Mouse (Mus musculus): ENCODE data around the gene Fdxacb1. TPM values are rescaled to one million over a fixed set of nuclear protein-coding genes. Genes with fewer than 3 reads are reported as not detected.
A peak's percentile ranks its signal among the peaks of the same experiment; 100 is the strongest.

Fdxacb1 gene
- total RNA-seq, 2 experiments from 2014 or later: 5.4 to 6.2 TPM

DNA sequence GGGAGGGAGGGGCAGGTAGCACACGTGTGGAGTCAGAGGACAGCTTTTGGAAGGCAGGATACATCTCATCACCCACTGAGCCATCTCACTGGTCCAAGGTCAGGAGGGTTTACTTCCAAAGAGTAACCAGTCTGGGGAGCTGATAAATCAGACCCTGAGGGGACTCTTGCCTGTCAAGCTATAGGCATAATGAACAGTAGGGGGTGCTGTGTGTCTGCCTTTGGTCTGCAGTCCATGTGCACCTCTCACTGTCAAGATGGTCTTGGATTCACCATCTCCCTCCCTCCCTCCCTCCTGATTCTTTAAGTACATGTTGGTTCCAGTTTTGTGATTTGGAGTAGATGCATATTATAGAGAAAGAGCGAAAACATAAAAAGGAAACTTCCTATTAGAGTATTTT is 32.9 kb downstream of the Fdxacb1 start:
- peak in 1 of 2 experiments; percentile 53 for DNase-seq (ENCODE audit: low spot score in 2 of 2)

DNA sequence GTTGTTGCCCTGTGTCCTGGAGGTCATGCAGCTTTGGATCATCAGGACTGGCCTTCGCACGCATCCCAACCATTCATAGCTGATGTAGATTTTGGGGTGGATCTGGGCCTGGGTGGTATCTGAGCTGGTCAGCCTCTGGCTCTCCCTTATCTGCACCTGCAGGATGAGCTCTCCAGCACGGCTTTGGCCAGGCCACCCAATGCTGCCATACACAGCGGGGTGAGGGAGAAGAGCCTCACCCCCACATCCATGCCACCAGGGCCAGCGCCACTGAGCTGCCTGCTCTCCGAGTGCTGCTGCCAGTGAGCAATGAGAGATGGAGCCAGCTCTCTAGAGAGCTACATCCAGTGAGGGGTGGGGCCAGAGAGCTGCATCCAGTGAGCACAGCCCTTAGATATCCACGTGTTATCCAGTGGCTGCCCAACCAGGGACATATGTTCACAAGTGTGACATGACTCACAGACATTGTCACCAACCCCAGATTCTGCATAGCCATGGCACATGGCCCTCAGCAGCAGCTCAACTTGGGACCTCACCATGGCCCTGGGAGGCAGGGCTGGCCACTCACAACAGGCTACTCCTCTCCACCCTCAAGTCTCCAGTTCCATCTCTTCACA is 35.1 kb downstream of the Fdxacb1 start:
- DNase-seq (ENCODE audit: low spot score in 2 of 2): no peak

DNA sequence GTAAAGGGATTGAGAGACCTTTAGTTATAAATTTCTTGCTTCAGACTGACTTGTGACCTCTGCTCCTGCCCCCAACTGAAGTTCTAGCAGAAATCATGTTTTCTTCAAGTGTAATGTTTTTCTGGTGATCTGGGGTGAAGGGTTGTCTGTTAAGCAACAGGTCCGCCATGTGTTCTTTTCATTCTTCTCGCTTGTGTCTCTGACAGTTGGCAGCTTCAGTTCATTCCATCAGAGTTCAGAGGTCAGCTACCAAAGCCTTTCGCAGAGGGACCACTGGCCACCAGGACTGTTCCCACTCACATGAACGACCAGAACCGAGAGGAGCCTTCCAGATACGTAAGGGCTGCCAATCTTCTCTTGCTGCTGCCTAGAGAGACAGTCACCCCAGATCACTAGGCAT is 40.4 kb downstream of the Fdxacb1 start:
- no peak for DNase-seq (ENCODE audit: low spot score in 2 of 2)

DNA sequence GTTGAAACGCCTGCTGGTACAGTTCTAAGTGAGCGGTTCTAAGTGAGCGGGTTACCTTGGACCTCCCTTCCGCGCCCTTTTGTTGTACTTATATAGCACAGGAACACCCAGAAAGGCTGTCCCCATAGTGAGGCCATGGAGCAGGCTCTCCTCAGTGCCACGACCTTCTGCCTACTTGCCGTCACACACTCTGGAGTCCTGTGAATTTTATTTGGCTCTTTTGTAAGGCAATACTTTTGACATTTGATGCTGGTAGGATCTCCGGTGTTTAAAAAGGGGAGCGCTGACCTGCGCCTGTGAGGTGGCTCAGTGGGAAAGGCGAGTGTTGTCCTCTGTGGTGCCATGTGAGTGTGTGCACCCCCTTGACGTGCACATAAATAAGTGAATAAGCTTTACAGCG is 41.1 kb downstream of the Fdxacb1 start:
- no peak for DNase-seq (ENCODE audit: low spot score in 2 of 2)

DNA sequence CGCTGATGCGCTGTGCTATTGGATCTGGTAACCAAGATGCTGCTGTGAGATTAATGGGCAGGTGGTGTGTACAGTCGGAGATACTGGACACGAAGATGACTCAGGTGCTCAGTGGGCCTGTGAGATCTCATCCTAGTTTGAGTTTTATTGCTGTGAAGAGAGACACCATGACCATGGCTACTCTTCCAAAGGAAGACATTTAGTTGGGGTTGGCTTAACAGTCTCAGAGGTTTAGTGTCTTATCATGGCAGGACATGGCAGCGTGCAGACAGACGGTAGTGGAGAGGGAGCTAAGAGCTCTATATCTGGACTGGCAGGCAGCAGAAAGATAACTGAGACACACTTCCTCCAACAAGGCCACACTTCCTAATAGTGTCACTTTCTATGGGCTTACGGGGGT is 43.2 kb downstream of the Fdxacb1 start:
- DNase-seq (ENCODE audit: low spot score in 2 of 2): no peak

DNA sequence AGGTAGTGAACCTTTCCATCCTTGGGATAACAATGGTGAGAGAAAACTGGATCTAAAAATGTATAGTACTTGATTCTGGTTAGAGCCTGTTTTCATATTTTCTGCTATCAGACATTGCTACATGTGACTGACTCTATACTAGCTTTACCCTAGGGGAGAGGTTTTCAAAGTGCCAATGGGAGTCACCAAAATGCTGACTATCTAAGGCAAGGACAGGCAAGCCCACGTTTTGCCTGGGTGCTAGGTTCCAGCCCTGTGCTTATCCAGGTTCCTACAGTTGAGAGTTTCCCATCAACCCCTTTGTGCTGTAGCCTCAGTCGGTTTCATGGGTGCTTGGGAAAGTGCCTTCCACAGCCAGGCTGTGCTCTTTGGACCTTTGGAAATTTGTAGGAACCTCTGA is 43.7 kb downstream of the Fdxacb1 start:
- no peak for DNase-seq (ENCODE audit: low spot score in 2 of 2)

DNA sequence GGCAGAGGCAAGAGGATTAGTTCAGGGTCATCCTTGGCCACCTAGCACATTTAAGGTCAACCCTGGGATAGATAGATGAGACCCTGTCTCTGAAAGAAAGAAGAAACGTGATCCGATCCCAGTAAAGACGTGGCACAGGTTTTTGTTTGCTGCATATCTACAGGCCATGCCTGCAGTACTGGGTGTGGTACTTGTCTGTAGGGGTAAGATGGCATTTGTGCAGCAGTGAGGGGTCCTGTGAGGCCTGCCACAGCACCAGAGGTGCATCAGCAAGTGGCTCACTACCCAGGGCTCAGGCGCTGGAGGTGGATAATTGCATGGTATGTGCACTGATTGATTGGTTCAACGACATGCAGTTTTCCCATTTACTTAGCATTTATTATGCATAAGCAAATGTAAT is 45.8 kb downstream of the Fdxacb1 start:
- DNase-seq (ENCODE audit: low spot score in 2 of 2): no peak

DNA sequence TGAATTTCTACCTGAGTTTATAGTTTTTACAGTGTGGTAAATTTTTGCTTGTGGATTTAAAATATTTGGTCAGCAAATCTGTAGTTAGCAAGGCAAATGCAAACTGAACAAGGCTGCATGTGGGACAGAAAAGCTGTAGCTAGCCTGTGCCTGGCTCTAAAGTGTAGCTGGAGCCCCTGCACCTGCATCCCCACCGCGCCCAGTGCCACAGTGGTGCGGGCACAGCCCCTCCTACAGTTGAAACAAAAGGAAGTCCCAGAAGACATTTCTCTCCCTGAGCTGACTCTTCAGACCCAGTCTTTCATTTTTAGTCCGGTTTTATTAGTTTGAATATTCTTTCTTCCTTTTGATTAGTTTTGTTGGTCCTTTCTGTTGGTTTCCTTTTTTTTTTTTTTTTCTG is 47.6 kb downstream of the Fdxacb1 start:
- no peak for DNase-seq (ENCODE audit: low spot score in 2 of 2)

DNA sequence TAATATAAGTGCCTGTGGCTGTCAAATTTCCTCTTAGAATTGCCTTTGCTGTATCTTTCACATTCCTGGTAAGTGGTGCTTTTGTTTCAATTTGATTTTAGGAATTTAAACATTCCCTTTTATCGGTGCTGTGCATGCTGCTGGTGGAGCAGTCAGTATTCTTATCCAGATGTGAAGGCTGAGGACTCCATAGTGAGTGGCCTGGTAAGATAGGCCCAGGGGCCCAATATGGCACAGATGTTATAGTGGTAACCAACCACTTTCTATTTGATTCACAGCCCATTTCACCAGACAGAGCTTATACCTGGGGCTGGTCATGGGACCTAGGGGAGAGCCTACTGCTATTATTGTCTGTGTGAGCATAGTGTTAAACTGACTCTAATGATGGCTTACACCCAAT is 48.5 kb downstream of the Fdxacb1 start:
- no peak for DNase-seq (ENCODE audit: low spot score in 2 of 2)

DNA sequence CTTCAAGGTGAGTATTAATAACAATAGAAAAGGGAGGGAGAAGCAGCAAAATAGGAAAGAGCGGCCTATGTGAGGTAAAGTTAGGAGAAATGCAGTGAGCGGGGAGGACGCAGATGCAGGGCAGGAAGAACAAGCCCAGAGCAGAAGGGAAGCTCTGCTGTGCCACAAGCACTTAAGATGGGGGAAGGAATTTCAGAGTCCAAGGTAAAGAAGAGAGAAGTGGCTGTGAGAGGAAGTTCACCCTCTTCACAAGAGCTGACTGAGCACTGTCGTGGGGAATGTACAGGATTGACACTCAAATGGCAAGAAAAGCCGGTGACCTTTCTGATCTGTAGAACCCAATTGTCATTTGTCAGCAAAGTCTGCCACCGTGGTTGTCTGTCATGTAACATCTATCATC is 50.0 kb downstream of the Fdxacb1 start:
- no peak for DNase-seq (ENCODE audit: low spot score in 2 of 2)

DNA sequence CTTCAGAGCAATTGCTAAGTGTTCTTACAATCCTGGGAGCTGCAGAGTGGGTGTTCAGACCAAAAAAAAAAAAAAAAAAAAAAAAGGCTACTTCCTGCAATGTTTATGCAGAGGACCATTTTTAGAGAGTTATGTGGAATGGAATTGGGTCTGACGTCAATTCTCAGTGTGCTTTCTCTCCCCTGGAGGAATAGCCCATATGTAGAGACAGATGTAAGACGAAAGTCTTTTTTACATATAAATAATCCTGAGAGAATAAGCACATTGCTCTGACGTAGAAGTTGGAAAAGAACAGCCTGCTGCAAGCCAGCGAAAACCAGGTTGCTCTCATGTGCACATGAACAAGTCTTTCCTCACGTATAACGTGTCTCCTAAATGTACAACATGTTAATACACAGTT is 51.7 kb downstream of the Fdxacb1 start:
- peak; percentile 30 to 34 for DNase-seq (ENCODE audit: low spot score in 2 of 2)

DNA sequence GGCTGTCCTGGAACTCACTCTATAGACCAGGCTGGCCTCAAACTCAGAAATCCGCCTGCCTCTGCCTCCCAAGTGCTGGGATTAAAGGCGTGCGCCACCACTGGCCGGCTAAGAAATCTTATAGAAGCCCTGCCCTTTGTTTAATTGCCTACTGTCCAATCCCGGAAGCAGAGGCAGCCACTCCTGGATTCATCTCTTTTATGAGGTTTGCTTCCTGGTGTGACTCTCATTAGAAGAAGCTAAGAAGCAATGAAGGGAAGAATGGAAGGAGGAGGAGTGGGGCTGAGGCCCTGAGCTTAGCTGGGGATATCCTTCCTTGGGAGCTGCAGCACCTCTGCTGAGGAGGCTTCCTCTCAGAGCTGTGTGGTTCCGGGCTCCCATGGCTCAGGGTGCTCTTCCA is 53.6 kb downstream of the Fdxacb1 start:
- no peak for DNase-seq (ENCODE audit: low spot score in 2 of 2)

DNA sequence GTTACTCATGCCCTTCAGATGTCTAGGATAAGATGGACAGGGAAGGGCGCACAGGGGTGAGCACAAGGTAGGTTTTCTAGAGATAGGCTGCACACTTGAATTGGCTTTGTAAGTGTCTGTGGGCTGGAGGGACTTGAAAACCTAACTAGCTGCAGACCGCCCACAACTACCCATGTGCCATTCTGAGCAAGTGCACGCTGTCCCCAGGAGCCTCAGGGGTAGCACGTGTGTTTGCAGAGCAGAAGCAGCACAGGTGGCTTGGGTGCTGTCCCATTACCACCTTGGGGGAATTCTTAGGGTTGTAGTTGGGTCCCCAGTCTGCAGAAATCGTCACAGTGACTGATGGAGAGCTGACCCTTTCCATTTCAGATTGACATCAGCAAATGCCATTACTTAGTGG is 54.2 kb downstream of the Fdxacb1 start:
- DNase-seq (ENCODE audit: low spot score in 2 of 2): no peak

Other genes starting within 250 kb of the Fdxacb1 start
- gene Pts, start 239.5 kb upstream of the Fdxacb1 start, total RNA-seq (2021): 10 to 100 TPM; 24.9 to 27.4 TPM
- 10 to 100 TPM; 23.2 to 23.6 TPM for gene Il18, start 213.4 kb upstream of the Fdxacb1 start, total RNA-seq (2021)
- 1 to 10 TPM; 3.0 to 3.7 TPM for gene Bco2, start 213.1 kb upstream of the Fdxacb1 start, total RNA-seq (2021)
- not detected for gene Tex12, start 206.9 kb upstream of the Fdxacb1 start, total RNA-seq (2021)
- 100 to 1,000 TPM; 104 to 118 TPM for gene Sdhd, start 164.4 kb upstream of the Fdxacb1 start, total RNA-seq (2021)
- gene Timm8b, start 164.3 kb upstream of the Fdxacb1 start, total RNA-seq (2021): 100 to 1,000 TPM; 210 to 212 TPM
- gene Pih1d2, start 150.9 kb upstream of the Fdxacb1 start, total RNA-seq (2021): 1 to 10 TPM; 2.6 to 4.1 TPM
- gene Nkapd1, start 150.8 kb upstream of the Fdxacb1 start, total RNA-seq (2021): 10 to 100 TPM; 16.5 to 21.5 TPM
- gene Dlat, start 108.5 kb upstream of the Fdxacb1 start, total RNA-seq (2021): 100 to 1,000 TPM; 107 to 121 TPM
- gene Dixdc1, start 28.7 kb upstream of the Fdxacb1 start, total RNA-seq (2021): 10 to 100 TPM; 67.9 to 79.3 TPM
- gene 2310030G06Rik, start 21.7 kb upstream of the Fdxacb1 start, total RNA-seq (2021): 1 to 10 TPM; 2.7 to 3.1 TPM
- gene Cryab, start 16.9 kb upstream of the Fdxacb1 start, total RNA-seq (2021): 100 to 1,000 TPM; 122 to 161 TPM
- 1 to 10 TPM; 2.4 to 2.6 TPM for gene Hspb2, start 15.9 kb upstream of the Fdxacb1 start, total RNA-seq (2021)
- gene Alg9, start 6.8 kb downstream of the Fdxacb1 start, total RNA-seq (2021): 10 to 100 TPM; 24.5 to 32.6 TPM
- 10 to 100 TPM; 33.6 to 37.6 TPM for gene 1110032A03Rik, start 7.3 kb downstream of the Fdxacb1 start, total RNA-seq (2021)
- gene Ppp2r1b, start 77.1 kb downstream of the Fdxacb1 start, total RNA-seq (2021): 10 to 100 TPM; 19.8 to 27.7 TPM
- 10 to 100 TPM; 57.7 to 86.6 TPM for gene Sik2, start 240.8 kb downstream of the Fdxacb1 start, total RNA-seq (2021)

Data from left cerebral cortex, adult 18-20 months (tissue).